Mouse (Mus musculus) CH12.LX (cell line): ENCODE measurements around the gene Muc13. TPM values are rescaled to one million over a fixed set of nuclear protein-coding genes. Genes with fewer than 3 reads are reported as not detected.

ENCODE experiments used
- DNase-seq: peaks from one replicate; pipeline ENCODE4 v3.0.0-alpha.2; 2013; ENCODE audit errors: extremely low read depth
- H3K27ac ChIP-seq: 2 replicates; pipeline ENCODE4 v1.5.1; 2012; ENCODE audit warnings: low read depth, mild to moderate bottlenecking, control low read depth, moderate library complexity; ENCODE audit not compliant: insufficient read depth
- H3K27me3 ChIP-seq: replicated peaks from 2 replicates; pipeline ENCODE3; 2012; ENCODE audit warnings: inconsistent platforms
- H3K36me3 ChIP-seq, 2 experiments: replicated peaks in 1 of 2; 2 replicates each; pipeline versions ENCODE3 to v1.6.1; 2012; ENCODE audit warnings: inconsistent platforms in 1 of 2, low read length in 1 of 2, mild to moderate bottlenecking in 1 of 2, mixed read lengths in 1 of 2, moderate library complexity in 1 of 2; ENCODE audit not compliant: control insufficient read depth in 1 of 2, insufficient read depth in 1 of 2
- H3K4me1 ChIP-seq, 2 experiments: 2 replicates each; pipeline ENCODE4 v1.6.1; 2012; ENCODE audit warnings: inconsistent platforms in 1 of 2, moderate library complexity in 1 of 2; ENCODE audit not compliant: insufficient read depth in 2 of 2, control insufficient read depth in 1 of 2
- H3K4me2 ChIP-seq: 2 replicates; pipeline ENCODE4 v1.6.1; 2012; ENCODE audit warnings: low read depth, mild to moderate bottlenecking, control low read depth; ENCODE audit not compliant: poor library complexity, insufficient read depth, severe bottlenecking
- H3K4me3 ChIP-seq, 3 experiments: fragments of 150-350 bp in 1 of 3; sonication (generic) in 1 of 3; replicated peaks in 1 of 3; 2 replicates each; pipeline versions ENCODE3 to v1.5.1; 2011 to 2012; ENCODE audit warnings: low read depth in 2 of 3, low read length in 2 of 3, mild to moderate bottlenecking in 2 of 3, moderate library complexity in 2 of 3, control low read depth in 1 of 3, improper control_type of control experiment in 1 of 3, inconsistent platforms in 1 of 3, mixed read lengths in 1 of 3; ENCODE audit not compliant: poor library complexity in 1 of 3
- H3K79me2 ChIP-seq: replicated peaks from 2 replicates; pipeline ENCODE4 v1.6.1; 2012; ENCODE audit warnings: mild to moderate bottlenecking, moderate library complexity; ENCODE audit not compliant: control insufficient read depth, poor library complexity, insufficient read depth, severe bottlenecking; ENCODE audit errors: extremely low read depth
- H3K9ac ChIP-seq: 2 replicates; pipeline ENCODE4 v1.6.1; 2012; ENCODE audit warnings: low read depth, mild to moderate bottlenecking, control low read depth, moderate library complexity; ENCODE audit not compliant: insufficient read depth
- H3K9me3 ChIP-seq: replicated peaks from 2 replicates; pipeline ENCODE3; 2012; ENCODE audit warnings: low read length, inconsistent platforms, mixed read lengths
- BHLHE40 ChIP-seq: IDR thresholded peaks from 2 replicates; pipeline ENCODE4 v1.6.1; 2011; ENCODE audit warnings: mild to moderate bottlenecking, low read depth, low read length, improper control_type of control experiment
- CHD1 ChIP-seq: IDR thresholded peaks from 2 replicates; pipeline ENCODE4 v1.6.1; 2012; ENCODE audit warnings: low read depth, low read length, improper control_type of control experiment, inconsistent platforms
- CTCF ChIP-seq, 2 experiments: IDR thresholded peaks in 1 of 2; conservative IDR thresholded peaks in 1 of 2; 2 replicates each; pipeline ENCODE4 v1.5.1; 2011 to 2012; ENCODE audit warnings: low read depth in 2 of 2, low read length in 2 of 2, improper control_type of control experiment in 1 of 2, inconsistent platforms in 1 of 2, mild to moderate bottlenecking in 1 of 2, moderate library complexity in 1 of 2
- E2F4 ChIP-seq: IDR thresholded peaks from 2 replicates; pipeline ENCODE4 v1.6.1; 2011; ENCODE audit warnings: low read depth, low read length, improper control_type of control experiment; ENCODE audit not compliant: insufficient replicate concordance
- ELF1 ChIP-seq: IDR thresholded peaks from 2 replicates; pipeline ENCODE4 v1.6.1; 2014; ENCODE audit warnings: low read depth, mild to moderate bottlenecking, inconsistent platforms, low read length, improper control_type of control experiment
- ETS1 ChIP-seq: conservative IDR thresholded peaks from 2 replicates; pipeline ENCODE4 v1.6.1; 2012; ENCODE audit warnings: low read depth, mild to moderate bottlenecking, inconsistent platforms, low read length, improper control_type of control experiment, moderate library complexity
- HCFC1 ChIP-seq: IDR thresholded peaks from 2 replicates; pipeline ENCODE4 v1.6.1; 2012; ENCODE audit warnings: low read depth, mild to moderate bottlenecking, inconsistent platforms, low read length, improper control_type of control experiment
- JUN ChIP-seq: IDR thresholded peaks from 2 replicates; pipeline ENCODE4 v1.6.1; 2011; ENCODE audit warnings: low read depth, mild to moderate bottlenecking, low read length, improper control_type of control experiment, moderate library complexity; ENCODE audit not compliant: insufficient read depth
- MAFK ChIP-seq: IDR thresholded peaks from 2 replicates; pipeline ENCODE4 v1.6.1; 2011; ENCODE audit warnings: low read length, improper control_type of control experiment; ENCODE audit not compliant: insufficient replicate concordance
- MAX ChIP-seq: IDR thresholded peaks from 2 replicates; pipeline ENCODE4 v1.6.1; 2011; ENCODE audit warnings: low read length, improper control_type of control experiment
- MEF2A ChIP-seq: IDR thresholded peaks from 2 replicates; pipeline ENCODE4 v1.6.1; 2014; ENCODE audit warnings: low read depth, mild to moderate bottlenecking, inconsistent platforms, low read length, improper control_type of control experiment, borderline replicate concordance
- MYC ChIP-seq: IDR thresholded peaks from 2 replicates; pipeline ENCODE4 v1.6.1; 2011; ENCODE audit warnings: low read depth, mild to moderate bottlenecking, improper control_type of control experiment, low read length
- NRF1 ChIP-seq: IDR thresholded peaks from 2 replicates; pipeline ENCODE4 v1.6.1; 2014; ENCODE audit warnings: low read depth, mild to moderate bottlenecking, inconsistent platforms, low read length, improper control_type of control experiment, moderate library complexity
- POLR2A ChIP-seq: IDR thresholded peaks from 2 replicates; pipeline ENCODE4 v1.6.1; 2011; ENCODE audit warnings: low read depth, mild to moderate bottlenecking, improper control_type of control experiment, low read length
- POLR2AphosphoS2 ChIP-seq: IDR thresholded peaks from 2 replicates; pipeline ENCODE4 v1.6.1; 2011; ENCODE audit warnings: low read depth, low read length, improper control_type of control experiment
- SIN3A ChIP-seq: IDR thresholded peaks from 2 replicates; pipeline ENCODE4 v1.6.1; 2012; ENCODE audit warnings: low read length, improper control_type of control experiment, inconsistent platforms
- SMC3 ChIP-seq: IDR thresholded peaks from 2 replicates; pipeline ENCODE4 v1.6.1; 2011; ENCODE audit warnings: low read depth, low read length, improper control_type of control experiment
- TCF12 ChIP-seq: IDR thresholded peaks from 2 replicates; pipeline ENCODE4 v1.6.1; 2014; ENCODE audit warnings: low read depth, mild to moderate bottlenecking, inconsistent platforms, low read length, improper control_type of control experiment
- UBTF ChIP-seq: IDR thresholded peaks from 2 replicates; pipeline ENCODE4 v1.6.1; 2012; ENCODE audit warnings: low read depth, mild to moderate bottlenecking, inconsistent platforms, low read length, improper control_type of control experiment, moderate library complexity
- ZMIZ1 ChIP-seq: IDR thresholded peaks from 2 replicates; pipeline ENCODE4 v1.6.1; 2012; ENCODE audit warnings: low read depth, mild to moderate bottlenecking, inconsistent platforms, low read length, improper control_type of control experiment
- dilution Hi-C: fragments of 300-500 bp; cut with MboI; formaldehyde crosslinking; loops from 2 replicates; pipeline ENCODE4 v1.14.3; 2020; ENCODE audit warnings: low sequenced_read_pairs; ENCODE audit not compliant: extremely low pct_unique_long_range_greater_than_20kb, extremely low pct_ligation_motif_present
- in situ Hi-C: fragments of 300-500 bp; cut with MboI; formaldehyde crosslinking; loops from 3 replicates; pipeline ENCODE4 v1.14.3; 2019; ENCODE audit warnings: low sequenced_read_pairs, low pct_ligation_motif_present, low pct_unique_long_range_greater_than_20kb, mixed read lengths
- polyA plus RNA-seq: library from polyadenylated mRNA; unstranded; fragments of >175 nt; gene quantifications from 2 replicates; pipeline ENCODE4 v1.2.1, GENCODE M21; 2012; ENCODE audit warnings: low read depth; ENCODE audit not compliant: insufficient read length
- total RNA-seq, 2 experiments: library from RNA; depleted of rRNA; stranded (reverse); fragments of 300-350 nt in 1 of 2; fragments of >200 nt in 1 of 2; gene quantifications; 2 replicates each; pipeline ENCODE4 v1.2.3; 2012 to 2014

Gene Muc13
- total and polyA plus RNA-seq, 3 experiments = not detected

- in situ Hi-C loops = no loop called here
- dilution Hi-C loops = no loop called here
Observed at GRCm38 (mm10) chr16:33853271-33853670, 59.4 kb downstream of the Muc13 start.

GRCm38 (mm10) chr16:33858766-33859165 is 64.9 kb downstream of the Muc13 start:
- TF ChIP-seq POLR2AphosphoS2 (no peak), E2F4 (no peak), ZMIZ1 (no peak), ETS1 (no peak), NRF1 (no peak), UBTF (no peak), MEF2A (no peak), JUN (no peak), SIN3A (no peak), MAX (no peak), CHD1 (no peak), ELF1 (no peak), MAFK (no peak), BHLHE40 (no peak), POLR2A (no peak)
- in situ Hi-C loops = no loop called here
- Histone ChIP-seq H3K4me3 (no peak overlapping the region), H3K9me3 (no peaks in the 10 kb centered on the region), H3K4me1 (peaks cover 0 to 12% of the 10 kb centered on the region in 2 experiments; a peak in 1 of 4 replicates), H3K36me3 (no peaks in the 10 kb centered on the region), H3K79me2 (no peaks in the 10 kb centered on the region), H3K9ac (no peak overlapping the region), H3K27ac (no peak overlapping the region), H3K4me2 (no peak overlapping the region), H3K27me3 (no peaks in the 10 kb centered on the region)
- DNase-seq = no peak
- dilution Hi-C loops = no loop called here

More at GRCm38 (mm10) chr16:33853271-33853670, 59.4 kb downstream of the Muc13 start:
- no peak overlapping the region for H3K27ac ChIP-seq
- H3K9me3 ChIP-seq = no peaks in the 10 kb centered on the region
- DNase-seq = no peak
- H3K4me3 ChIP-seq = no peak overlapping the region
- H3K27me3 ChIP-seq = no peaks in the 10 kb centered on the region
- TF ChIP-seq NRF1 (no peak), HCFC1 (no peak), MYC (no peak), SIN3A (no peak), SMC3 (no peak), CTCF (conservative IDR thresholded peaks at IDR 0.05 in 1 of 2, IDR thresholded peaks at IDR 0.05 in 1 of 2; ENCODE audit: low read depth in 2 of 2, low read length in 2 of 2) (no peak), TCF12 (peak; percentile 21; the same call in 1 of the 2 replicates), POLR2A (no peak)
- no peak overlapping the region for H3K4me2 ChIP-seq
- H3K79me2 ChIP-seq = no peaks in the 10 kb centered on the region
- no peaks in the 10 kb centered on the region for H3K36me3 ChIP-seq
- H3K9ac ChIP-seq = no peak overlapping the region
- H3K4me1 ChIP-seq = peaks cover 4 to 15% of the 10 kb centered on the region in 2 experiments; a peak in 3 of 4 replicates
